Comparison of ENCODE assay signal across 8 mouse cellular contexts in genomic region chr13:31408439-31409122, GRCm38 (mm10).
A peak's percentile ranks its signal among the peaks of the same experiment; 100 is the strongest.
DNase-seq lines count a peak whose midpoint lies in the region; ATAC-seq and TF ChIP-seq lines count a peak whose summit lies in the region.

No protein-coding gene starts in this region.

- no peak overlapping the region for H3K4me3 ChIP-seq in lung, adult 2 months (replicated peaks; ENCODE audit: extremely low read depth, low read depth, low read length)
- H3K4me3 ChIP-seq in hindbrain, embryonic 16.5 days (ENCODE audit: low read length): peak overlapping the region; percentile 26
- no peak overlapping the region for H3K4me3 ChIP-seq in neural tube, embryonic 13.5 days

- H3K27me3 ChIP-seq in hindbrain, embryonic 16.5 days (replicated peaks; ENCODE audit: control insufficient read depth, insufficient read depth, low read length): no peaks in the 10 kb centered on the region
- H3K27me3 ChIP-seq in neural tube, embryonic 13.5 days: no peaks in the 10 kb centered on the region

- no peaks in the 10 kb centered on the region for H3K36me3 ChIP-seq in hindbrain, embryonic 16.5 days (ENCODE audit: control insufficient read depth, insufficient read depth, low read length)
- no peaks in the 10 kb centered on the region for H3K36me3 ChIP-seq in neural tube, embryonic 13.5 days

- WGBS in lung, adult 2 months: 50% methylated on average over 10 of the region's 10 CpGs
- 17% methylated on average over 10 of the region's 10 CpGs for WGBS in hindbrain, embryonic 16.5 days
- WGBS in neural tube, embryonic 13.5 days: 41% methylated on average over 10 of the region's 10 CpGs

- peak; percentile 96 for ATAC-seq in hindbrain, embryonic 16.5 days
- peak; percentile 88 for ATAC-seq in neural tube, embryonic 13.5 days (ENCODE audit: low read depth)

- TF ChIP-seq CTCF in lung, adult 2 months (IDR thresholded peaks at IDR 0.05; ENCODE audit: insufficient read depth, low read length): no peak

- no peaks in the 10 kb centered on the region for H3K4me1 ChIP-seq in lung, adult 2 months (ENCODE audit: control insufficient read depth, insufficient read depth, low read length)
- H3K4me1 ChIP-seq in hindbrain, embryonic 16.5 days (ENCODE audit: control insufficient read depth, insufficient read depth, low read depth, low read length): peaks cover 7% of the 10 kb centered on the region
- peaks cover 11% of the 10 kb centered on the region for H3K4me1 ChIP-seq in neural tube, embryonic 13.5 days (replicated peaks)

- H3K9ac ChIP-seq in hindbrain, embryonic 16.5 days (ENCODE audit: low read depth, low read length): no peak overlapping the region
- 0 out of 2 replicates have a peak overlapping the region, but pooled peaks have one; percentile 38 for H3K9ac ChIP-seq in neural tube, embryonic 13.5 days

- peak overlapping the region; percentile 40 for H3K4me2 ChIP-seq in hindbrain, embryonic 16.5 days (ENCODE audit: low read length)
- H3K4me2 ChIP-seq in neural tube, embryonic 13.5 days: peak overlapping the region; percentile 25

- no peak overlapping the region for H3K27ac ChIP-seq in hindbrain, embryonic 16.5 days (ENCODE audit: low read depth, low read length)
- no peak overlapping the region for H3K27ac ChIP-seq in neural tube, embryonic 13.5 days (replicated peaks)

- peak; percentile 84 to 87 for DNase-seq in cerebellum, postnatal 10 days
- no peak for DNase-seq in cerebellum, adult 11 months
- DNase-seq in lung, postnatal 10 days: peak; percentile 8
- DNase-seq in lung, adult 2 months: no peak
- no peak for DNase-seq in embryo, embryonic 11 days
- no peak for DNase-seq in c-Kit-positive CD71-positive TER-119-positive erythroid progenitor cells, embryonic 14.5 days (ENCODE audit: low spot score)

- H3K9me3 ChIP-seq in hindbrain, embryonic 16.5 days (ENCODE audit: control insufficient read depth, low read length): no peaks in the 10 kb centered on the region
- no peaks in the 10 kb centered on the region for H3K9me3 ChIP-seq in neural tube, embryonic 13.5 days

- TF ChIP-seq POLR2A in lung, adult 2 months (IDR thresholded peaks at IDR 0.05; ENCODE audit: borderline replicate concordance, extremely low read depth, low read depth, low read length): no peak

Comparison
In these comparisons a context has a peak if more than half of its experiments do, and no peak if none do; other contexts are left out.
1. DNase-seq: peak in cerebellum, postnatal 10 days (2 of 2) and lung, postnatal 10 days (single experiment); none in cerebellum, adult 11 months (single experiment), lung, adult 2 months (single experiment), embryo, embryonic 11 days (single experiment) and c-Kit-positive CD71-positive TER-119-positive erythroid progenitor cells, embryonic 14.5 days (single experiment).